Mouse (Mus musculus) midbrain, postnatal 0 days (tissue): ENCODE data around the gene Fbxo34. TPM values are rescaled to one million over a fixed set of nuclear protein-coding genes. Genes with fewer than 3 reads are reported as not detected.

Source experiments
- ATAC-seq: fragments of 200-750 bp; cut with Nextera tagmentation; 2 replicates; pipeline ENCODE4 v1.8.0; 2017; ENCODE audit warnings: moderate number of reproducible peaks, mild to moderate bottlenecking, moderate TSS enrichment, moderate library complexity; ENCODE audit not compliant: low FRiP score
- DNase-seq: peaks from one replicate; pipeline ENCODE4 v3.0.0-alpha.2; 2015; ENCODE audit warnings: low spot score
- H3K27ac ChIP-seq: fragments of 300-500 bp; sonication (generic); 2 replicates; pipeline ENCODE4 v1.5.1; 2014; ENCODE audit warnings: low read depth, mild to moderate bottlenecking, low read length, mixed read lengths
- H3K27me3 ChIP-seq: fragments of 300-500 bp; sonication (generic); 2 replicates; pipeline ENCODE4 v1.6.1; 2014; ENCODE audit warnings: low read length, control low read depth, mixed read lengths; ENCODE audit not compliant: insufficient read depth
- H3K36me3 ChIP-seq: fragments of 300-500 bp; sonication (generic); 2 replicates; pipeline ENCODE4 v1.6.1; 2014; ENCODE audit warnings: low read length, control low read depth, mixed read lengths; ENCODE audit not compliant: insufficient read depth
- H3K4me1 ChIP-seq: fragments of 300-500 bp; sonication (generic); 2 replicates; pipeline ENCODE4 v1.6.1; 2014; ENCODE audit warnings: mild to moderate bottlenecking, control low read depth, antibody characterized with exemption, low read length, mixed read lengths; ENCODE audit not compliant: insufficient read depth
- H3K4me2 ChIP-seq: fragments of 300-500 bp; sonication (generic); 2 replicates; pipeline ENCODE4 v1.6.1; 2014; ENCODE audit warnings: low read depth, mild to moderate bottlenecking, low read length, mixed read lengths; ENCODE audit not compliant: poor library complexity, severe bottlenecking
- H3K4me3 ChIP-seq: fragments of 300-500 bp; sonication (generic); 2 replicates; pipeline ENCODE4 v1.5.1; 2014; ENCODE audit warnings: low read depth, mild to moderate bottlenecking, low read length, moderate library complexity
- H3K9ac ChIP-seq: fragments of 300-500 bp; sonication (generic); replicated peaks from 2 replicates; pipeline ENCODE4 v1.6.1; 2014; ENCODE audit warnings: mild to moderate bottlenecking, low read length, moderate library complexity, mixed read lengths; ENCODE audit not compliant: poor library complexity, severe bottlenecking
- H3K9me3 ChIP-seq: fragments of 300-500 bp; sonication (generic); 2 replicates; pipeline ENCODE4 v1.6.1; 2016; ENCODE audit warnings: low read length, control low read depth
- CTCF ChIP-seq: IDR thresholded peaks from 2 replicates; pipeline ENCODE4 v1.5.1; 2016; ENCODE audit warnings: antibody characterized with exemption, mild to moderate bottlenecking
- WGBS: fragments of 180-500 bp; shearing (Covaris S2); extraction: QIAGEN DNeasy Blood & Tissue Kit; methylation state at CpG from one replicate; pipeline ENCODE4 v1.1.7; 2014; 5-methylcytosine and 5-hydroxymethylcytosine counted together
- polyA plus RNA-seq: library from polyadenylated mRNA; unstranded; fragments of >200 nt; fragmentation: Nextera tagmentation; extraction: Ambion mirVana; gene quantifications from 2 replicates; pipeline ENCODE4 v1.2.1, GENCODE M21; 2015
- total RNA-seq: library from RNA; depleted of rRNA; stranded (reverse); fragments of >200 nt; gene quantifications from 2 replicates; pipeline ENCODE4 v1.2.3, GENCODE M21; 2014

Fbxo34 gene
- total and polyA plus RNA-seq, 2 experiments from 2014 or later: 29.9 to 36.5 TPM

DNA sequence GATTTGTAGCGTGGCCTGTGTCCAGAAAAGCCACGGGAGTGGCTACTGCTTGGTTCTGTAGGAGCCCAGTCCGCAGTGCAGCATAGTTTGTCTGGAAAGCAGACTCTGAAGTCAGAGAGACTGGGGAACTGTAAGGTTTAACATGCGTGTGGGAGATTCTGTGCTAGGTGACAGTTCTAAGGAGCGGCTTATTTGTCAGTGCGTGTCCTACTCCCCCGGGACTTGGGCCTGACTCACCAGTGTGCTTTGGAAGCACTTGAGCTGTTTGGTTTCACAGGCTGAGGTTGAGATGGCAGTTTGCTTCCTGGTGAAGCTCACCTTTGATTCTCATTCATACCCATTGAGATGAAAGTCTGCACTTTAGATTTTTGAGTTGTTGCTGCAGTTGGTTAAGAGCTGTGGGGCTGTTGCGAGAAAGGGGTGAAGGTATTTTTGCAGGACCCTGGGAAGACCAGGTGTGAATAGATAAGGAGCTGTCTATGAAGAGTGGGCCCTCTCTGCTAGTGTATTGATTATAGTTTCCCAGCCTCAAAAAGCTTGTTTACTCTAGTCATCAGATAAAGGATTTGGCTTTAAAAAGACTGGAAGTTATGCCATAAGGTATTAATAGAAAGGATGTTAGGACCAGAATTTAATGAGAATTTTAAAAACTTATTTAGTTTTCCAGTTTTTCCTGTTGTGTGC is 24.5 kb downstream of the Fbxo34 start:
- no peak overlapping the region for H3K4me2 ChIP-seq
- H3K9me3 ChIP-seq: no peaks in the 10 kb centered on the region
- H3K27ac ChIP-seq: no peak overlapping the region
- H3K4me3 ChIP-seq: no peak overlapping the region
- ATAC-seq (no peak), DNase-seq (no peak)
- 92% methylated on average over 8 of the region's 8 CpGs for WGBS
- peaks cover 10% of the 10 kb centered on the region; the same call in 1 of the 2 replicates for H3K4me1 ChIP-seq
- H3K9ac ChIP-seq: no peak overlapping the region
- no peak for TF ChIP-seq CTCF
- no peaks in the 10 kb centered on the region for H3K27me3 ChIP-seq
- no peaks in the 10 kb centered on the region for H3K36me3 ChIP-seq

DNA sequence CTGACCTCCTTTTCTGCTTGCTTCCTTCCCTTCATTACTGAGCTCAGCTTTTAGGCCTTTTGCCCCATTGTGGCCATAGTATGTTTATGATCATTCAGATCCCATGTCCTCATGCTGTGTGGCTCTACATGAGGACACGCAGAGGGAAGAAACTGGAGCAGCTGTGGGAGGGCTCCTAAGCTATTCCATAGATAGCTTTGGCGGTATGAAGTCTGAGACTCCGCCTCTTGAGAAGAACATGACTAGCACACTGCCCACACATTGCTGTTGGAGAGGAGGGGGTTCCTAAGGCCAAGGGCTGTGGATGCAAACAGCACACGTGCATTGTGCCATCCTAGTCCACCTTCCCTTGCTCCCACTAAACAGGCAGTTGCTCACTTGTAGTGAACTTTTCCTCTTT is 26.0 kb downstream of the Fbxo34 start:
- Histone ChIP-seq H3K4me1 (peaks cover 10% of the 10 kb centered on the region; the same call in 1 of the 2 replicates), H3K36me3 (no peaks in the 10 kb centered on the region), H3K9me3 (no peaks in the 10 kb centered on the region), H3K27me3 (no peaks in the 10 kb centered on the region), H3K9ac (no peak overlapping the region), H3K4me2 (no peak overlapping the region), H3K4me3 (no peak overlapping the region), H3K27ac (no peak overlapping the region)
- TF ChIP-seq CTCF: no peak
- ATAC-seq: no peak
- 93% methylated on average over 4 of the region's 4 CpGs for WGBS
- no peak for DNase-seq

DNA sequence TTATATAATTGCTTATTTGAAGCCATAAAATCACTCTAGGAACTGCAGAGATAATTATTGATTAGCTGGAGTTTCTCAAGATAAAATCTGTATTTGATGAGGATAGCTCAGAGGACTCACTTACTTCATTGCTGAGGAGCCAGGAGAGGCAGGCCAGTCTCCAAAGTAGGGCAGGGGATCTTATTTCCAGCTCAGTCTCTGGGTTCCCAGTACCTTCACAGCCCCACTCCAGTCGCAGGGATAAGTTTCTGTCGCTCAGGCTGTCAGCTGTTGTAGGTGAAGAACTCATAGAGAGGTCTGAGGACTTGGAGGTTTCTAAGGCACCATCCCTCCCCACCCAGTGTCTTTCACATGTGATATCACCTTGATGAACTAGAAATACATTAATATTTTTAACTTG is 27.5 kb downstream of the Fbxo34 start:
- WGBS: 86% methylated on average over 2 of the region's 2 CpGs
- TF ChIP-seq CTCF: no peak

DNA sequence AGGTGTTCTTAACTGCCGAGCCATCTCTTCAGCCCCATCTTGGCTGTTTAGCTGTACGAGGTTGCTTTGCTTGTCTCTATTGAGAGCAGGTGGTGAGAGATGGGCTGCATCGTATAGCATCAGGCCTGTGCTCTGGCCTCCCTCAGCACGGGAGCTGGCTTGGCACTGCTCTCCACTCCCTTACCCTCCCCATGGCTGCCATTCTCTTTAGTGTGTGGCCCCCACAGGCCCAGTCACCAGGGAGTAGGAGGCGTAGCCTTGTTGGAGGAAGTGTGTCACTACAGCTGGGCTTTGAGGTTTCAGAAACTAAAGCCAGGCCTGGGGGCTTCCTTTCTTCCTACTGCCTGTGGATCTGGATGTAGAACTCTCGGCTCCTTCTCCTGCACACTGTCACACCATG is 32.0 kb downstream of the Fbxo34 start:
- H3K36me3 ChIP-seq: no peaks in the 10 kb centered on the region
- H3K27me3 ChIP-seq: no peaks in the 10 kb centered on the region
- TF ChIP-seq CTCF: no peak
- no peak overlapping the region for H3K9ac ChIP-seq
- H3K9me3 ChIP-seq: no peaks in the 10 kb centered on the region
- H3K4me2 ChIP-seq: no peak overlapping the region
- no peak overlapping the region for H3K4me3 ChIP-seq
- ATAC-seq: no peak
- H3K4me1 ChIP-seq: no peaks in the 10 kb centered on the region
- WGBS: 85% methylated on average over 6 of the region's 6 CpGs
- no peak for DNase-seq
- H3K27ac ChIP-seq: no peak overlapping the region

More for the DNA sequence above, 27.5 kb downstream of the Fbxo34 start:
- Histone ChIP-seq H3K4me3 (no peak overlapping the region), H3K27me3 (no peaks in the 10 kb centered on the region), H3K9me3 (no peaks in the 10 kb centered on the region), H3K4me1 (peaks cover 10% of the 10 kb centered on the region; the same call in 1 of the 2 replicates), H3K4me2 (no peak overlapping the region), H3K27ac (no peak overlapping the region), H3K9ac (no peak overlapping the region), H3K36me3 (no peaks in the 10 kb centered on the region)
- DNase-seq (no peak), ATAC-seq (no peak)

DNA sequence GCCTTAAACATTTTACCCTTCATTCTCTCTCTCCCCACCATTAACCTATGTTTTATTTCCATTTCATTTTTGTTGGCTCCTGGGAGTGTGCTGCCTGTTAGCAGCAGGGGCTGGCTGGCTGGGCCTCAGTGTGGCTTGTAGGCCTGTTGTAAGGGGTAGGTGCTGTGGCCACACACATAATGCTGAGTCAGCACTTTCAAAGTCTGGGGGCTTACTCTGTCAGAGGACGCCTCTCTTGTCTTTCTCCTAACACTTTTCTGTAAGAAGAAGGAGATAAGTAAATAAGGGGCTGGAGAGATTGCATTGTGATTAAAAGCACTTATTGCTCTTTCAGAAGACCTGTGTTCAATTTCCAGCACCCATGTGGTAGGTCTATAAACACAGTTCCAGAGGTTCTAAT is 32.9 kb downstream of the Fbxo34 start:
- ATAC-seq: no peak

DNA sequence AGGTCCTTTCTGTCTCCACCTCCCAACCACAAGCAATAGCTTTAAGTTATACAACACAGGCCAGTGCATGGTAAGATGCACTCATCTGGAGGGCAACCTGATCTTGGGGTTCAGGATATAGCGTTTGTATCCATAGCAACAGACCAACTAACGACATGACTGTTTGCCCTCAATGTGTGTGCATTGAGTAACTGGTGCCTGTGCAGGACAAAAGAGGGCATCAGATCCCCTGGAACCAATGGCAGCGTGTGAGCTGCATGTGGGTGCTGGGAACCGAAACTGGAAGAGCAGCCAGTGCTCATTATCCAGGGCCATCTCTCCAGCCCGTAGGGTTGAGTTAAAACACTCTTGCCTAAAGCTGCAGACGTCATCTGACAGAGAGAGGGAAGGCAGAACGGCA is 38.5 kb downstream of the Fbxo34 start:
- no peaks in the 10 kb centered on the region for H3K27me3 ChIP-seq
- no peak overlapping the region for H3K27ac ChIP-seq
- WGBS: 55% methylated on average over 7 of the region's 7 CpGs
- no peak overlapping the region for H3K4me3 ChIP-seq
- no peak overlapping the region for H3K9ac ChIP-seq
- H3K4me1 ChIP-seq: no peaks in the 10 kb centered on the region
- H3K9me3 ChIP-seq: no peaks in the 10 kb centered on the region
- no peak for TF ChIP-seq CTCF
- H3K36me3 ChIP-seq: no peaks in the 10 kb centered on the region
- H3K4me2 ChIP-seq: no peak overlapping the region
- DNase-seq (no peak), ATAC-seq (no peak)

More for the DNA sequence above, 32.9 kb downstream of the Fbxo34 start:
- Histone ChIP-seq H3K9ac (no peak overlapping the region), H3K4me2 (no peak overlapping the region), H3K4me1 (no peaks in the 10 kb centered on the region), H3K9me3 (no peaks in the 10 kb centered on the region), H3K36me3 (no peaks in the 10 kb centered on the region), H3K27me3 (no peaks in the 10 kb centered on the region), H3K27ac (no peak overlapping the region), H3K4me3 (no peak overlapping the region)
- WGBS: 74% methylated on average over 1 of the region's 1 CpGs
- TF ChIP-seq CTCF: no peak
- DNase-seq: no peak
